Mouse (Mus musculus) MEL (cell line): ENCODE data around the gene Ppdpf. TPM values are rescaled to one million over a fixed set of nuclear protein-coding genes. Genes with fewer than 3 reads are reported as not detected.

ENCODE experiments used
- DNase-seq: peaks from one replicate; pipeline ENCODE4 v3.0.0; 2011; ENCODE audit warnings: low read depth, low spot score
- H3K27ac ChIP-seq: 2 replicates; pipeline ENCODE4 v1.5.1; 2012; ENCODE audit warnings: low read depth, mild to moderate bottlenecking, control low read depth, low read length, moderate library complexity; ENCODE audit not compliant: control insufficient read depth
- H3K27me3 ChIP-seq, 2 experiments: fragments of 150-350 bp in 1 of 2; sonication (generic) in 1 of 2; 2 replicates each; pipeline ENCODE4 v1.6.1; 2012; ENCODE audit warnings: low read length in 2 of 2, mild to moderate bottlenecking in 2 of 2, improper control_type of control experiment in 1 of 2, moderate library complexity in 1 of 2; ENCODE audit not compliant: insufficient read depth in 2 of 2, control insufficient read depth in 1 of 2
- H3K36me3 ChIP-seq, 2 experiments: 2 replicates each; pipeline ENCODE4 v1.6.1; 2012 to 2014; ENCODE audit warnings: low read length in 2 of 2, improper control_type of control experiment in 1 of 2, inconsistent platforms in 1 of 2, mild to moderate bottlenecking in 1 of 2; ENCODE audit not compliant: insufficient read depth in 2 of 2, control insufficient read depth in 1 of 2
- H3K4me1 ChIP-seq, 2 experiments: fragments of 150-350 bp in 1 of 2; sonication (generic) in 1 of 2; 2 replicates each; pipeline ENCODE4 v1.6.1; 2012; ENCODE audit warnings: low read length in 2 of 2, improper control_type of control experiment in 1 of 2, mild to moderate bottlenecking in 1 of 2; ENCODE audit not compliant: insufficient read depth in 2 of 2, control insufficient read depth in 1 of 2
- H3K4me3 ChIP-seq, 2 experiments: fragments of 150-350 bp in 1 of 2; sonication (generic) in 1 of 2; 2 replicates each; pipeline ENCODE4 v1.5.1; 2012; ENCODE audit warnings: low read depth in 2 of 2, low read length in 2 of 2, mild to moderate bottlenecking in 2 of 2, moderate library complexity in 2 of 2, control low read depth in 1 of 2, improper control_type of control experiment in 1 of 2; ENCODE audit not compliant: control insufficient read depth in 1 of 2, insufficient read depth in 1 of 2
- H3K79me2 ChIP-seq: 2 replicates; pipeline ENCODE4 v1.6.1; 2012; ENCODE audit warnings: mild to moderate bottlenecking, low read length, moderate library complexity; ENCODE audit not compliant: control insufficient read depth, poor library complexity, insufficient read depth
- H3K9ac ChIP-seq: 2 replicates; pipeline ENCODE4 v1.6.1; 2012; ENCODE audit warnings: low read depth, mild to moderate bottlenecking, control low read depth, low read length, moderate library complexity; ENCODE audit not compliant: control insufficient read depth, poor library complexity, severe bottlenecking
- H3K9me3 ChIP-seq: fragments of 150-350 bp; sonication (generic); replicated peaks from 2 replicates; pipeline ENCODE4 v1.6.1; 2012; ENCODE audit warnings: mild to moderate bottlenecking, low read length, improper control_type of control experiment, moderate library complexity; ENCODE audit not compliant: insufficient read depth
- BHLHE40 ChIP-seq: IDR thresholded peaks from 2 replicates; pipeline ENCODE4 v1.6.1; 2012; ENCODE audit warnings: low read depth, mild to moderate bottlenecking, inconsistent platforms, low read length, improper control_type of control experiment, borderline replicate concordance
- CHD1 ChIP-seq: IDR thresholded peaks from 2 replicates; pipeline ENCODE4 v1.6.1; 2012; ENCODE audit warnings: low read depth, mild to moderate bottlenecking, inconsistent platforms, low read length, improper control_type of control experiment
- CTCF ChIP-seq, 3 experiments: IDR thresholded peaks in 2 of 3; conservative IDR thresholded peaks in 1 of 3; 2 replicates each; pipeline ENCODE4 v1.5.1; 2011 to 2012; ENCODE audit warnings: low read length in 3 of 3, low read depth in 2 of 3, mild to moderate bottlenecking in 2 of 3, improper control_type of control experiment in 1 of 3, inconsistent platforms in 1 of 3, mixed read lengths in 1 of 3, moderate library complexity in 1 of 3; ENCODE audit not compliant: control insufficient read depth in 1 of 3, insufficient read depth in 1 of 3, poor library complexity in 1 of 3, severe bottlenecking in 1 of 3
- ELF1 ChIP-seq: IDR thresholded peaks from 2 replicates; pipeline ENCODE4 v1.6.1; 2014; ENCODE audit warnings: low read depth, mild to moderate bottlenecking, inconsistent platforms, low read length, improper control_type of control experiment, moderate library complexity
- EP300 ChIP-seq, 2 experiments: IDR thresholded peaks; 2 replicates each; pipeline ENCODE4 v1.6.1; 2011; ENCODE audit warnings: improper control_type of control experiment in 2 of 2, low read length in 2 of 2, low read depth in 1 of 2, mild to moderate bottlenecking in 1 of 2
- ETS1 ChIP-seq: IDR thresholded peaks from 2 replicates; pipeline ENCODE4 v1.6.1; 2012; ENCODE audit warnings: low read depth, mild to moderate bottlenecking, inconsistent platforms, low read length, improper control_type of control experiment, moderate library complexity
- GABPA ChIP-seq: IDR thresholded peaks from 2 replicates; pipeline ENCODE4 v1.6.1; 2012; ENCODE audit warnings: low read depth, mild to moderate bottlenecking, inconsistent platforms, low read length, improper control_type of control experiment, moderate library complexity
- GATA1 ChIP-seq: IDR thresholded peaks from 2 replicates; pipeline ENCODE4 v1.6.1; 2011; ENCODE audit warnings: low read depth, low read length, improper control_type of control experiment
- HCFC1 ChIP-seq: IDR thresholded peaks from 2 replicates; pipeline ENCODE4 v1.6.1; 2012; ENCODE audit warnings: low read depth, mild to moderate bottlenecking, inconsistent platforms, low read length, improper control_type of control experiment, moderate library complexity
- JUND ChIP-seq: IDR thresholded peaks from 2 replicates; pipeline ENCODE4 v1.6.1; 2011; ENCODE audit warnings: low read depth, mild to moderate bottlenecking, improper control_type of control experiment, low read length
- KAT2A ChIP-seq: conservative IDR thresholded peaks from 2 replicates; pipeline ENCODE4 v1.6.1; 2012; ENCODE audit warnings: low read depth, low read length, improper control_type of control experiment, inconsistent platforms
- MAFK ChIP-seq: IDR thresholded peaks from 2 replicates; pipeline ENCODE4 v1.6.1; 2011; ENCODE audit warnings: low read depth, mild to moderate bottlenecking, low read length, improper control_type of control experiment, borderline replicate concordance
- MXI1 ChIP-seq: IDR thresholded peaks from 2 replicates; pipeline ENCODE4 v1.6.1; 2011; ENCODE audit warnings: mild to moderate bottlenecking, low read depth, low read length, improper control_type of control experiment
- MYB ChIP-seq: IDR thresholded peaks from 2 replicates; pipeline ENCODE4 v1.6.1; 2011; ENCODE audit warnings: mild to moderate bottlenecking, low read depth, low read length, improper control_type of control experiment
- MYC ChIP-seq: IDR thresholded peaks from 2 replicates; pipeline ENCODE4 v1.6.1; 2011; ENCODE audit warnings: low read depth, mild to moderate bottlenecking, low read length, improper control_type of control experiment, moderate library complexity
- NELFE ChIP-seq: IDR thresholded peaks from 2 replicates; pipeline ENCODE4 v1.6.1; 2011; ENCODE audit warnings: low read depth, low read length, improper control_type of control experiment
- NRF1 ChIP-seq: IDR thresholded peaks from 2 replicates; pipeline ENCODE4 v1.6.1; 2014; ENCODE audit warnings: low read depth, mild to moderate bottlenecking, inconsistent platforms, low read length, improper control_type of control experiment, moderate library complexity; ENCODE audit not compliant: poor library complexity, insufficient read depth, severe bottlenecking
- POLR2AphosphoS5 ChIP-seq: IDR thresholded peaks from 2 replicates; pipeline ENCODE4 v1.6.1; 2012; ENCODE audit warnings: low read depth, borderline replicate concordance, mild to moderate bottlenecking, inconsistent platforms, low read length, moderate library complexity, mixed read lengths
- RCOR1 ChIP-seq: IDR thresholded peaks from 2 replicates; pipeline ENCODE4 v1.6.1; 2012; ENCODE audit warnings: low read depth, mild to moderate bottlenecking, inconsistent platforms, low read length, improper control_type of control experiment
- SIN3A ChIP-seq: IDR thresholded peaks from 2 replicates; pipeline ENCODE4 v1.6.1; 2012; ENCODE audit warnings: low read length, improper control_type of control experiment, inconsistent platforms
- SMC3 ChIP-seq: IDR thresholded peaks from 2 replicates; pipeline ENCODE4 v1.6.1; 2011; ENCODE audit warnings: low read depth, low read length, improper control_type of control experiment
- TAL1 ChIP-seq: IDR thresholded peaks from 2 replicates; pipeline ENCODE4 v1.6.1; 2012; ENCODE audit warnings: mild to moderate bottlenecking, inconsistent platforms, low read length, moderate library complexity, mixed read lengths
- TBP ChIP-seq: IDR thresholded peaks from 2 replicates; pipeline ENCODE4 v1.8.0; 2011; ENCODE audit warnings: low read depth, low read length, improper control_type of control experiment
- USF2 ChIP-seq, 2 experiments: IDR thresholded peaks; 2 replicates each; pipeline ENCODE4 v1.6.1; 2011 to 2012; ENCODE audit warnings: improper control_type of control experiment in 2 of 2, low read length in 2 of 2, borderline replicate concordance in 1 of 2, inconsistent platforms in 1 of 2, low read depth in 1 of 2, mild to moderate bottlenecking in 1 of 2; ENCODE audit not compliant: insufficient read depth in 1 of 2
- ZKSCAN1 ChIP-seq: IDR thresholded peaks from 2 replicates; pipeline ENCODE4 v1.6.1; 2012; ENCODE audit warnings: low read depth, mild to moderate bottlenecking, inconsistent platforms, low read length, improper control_type of control experiment, moderate library complexity
- ZNF384 ChIP-seq: IDR thresholded peaks from 2 replicates; pipeline ENCODE4 v1.6.1; 2012; ENCODE audit warnings: low read depth, mild to moderate bottlenecking, inconsistent platforms, low read length, improper control_type of control experiment
- polyA plus RNA-seq, 2 experiments: library from polyadenylated mRNA; stranded (reverse) in 1 of 2; unstranded in 1 of 2; fragments of >175 nt in 1 of 2; fragments of >200 nt in 1 of 2; gene quantifications; 2 replicates each; pipeline versions ENCODE4 v1.2.1 to v1.2.4; 2012; ENCODE audit warnings: low replicate concordance in 2 of 2, low read depth in 1 of 2; ENCODE audit not compliant: insufficient read length in 2 of 2, insufficient read depth in 1 of 2, missing spikeins in 1 of 2
- total RNA-seq: library from RNA; depleted of rRNA; stranded (reverse); fragments of 300-350 nt; gene quantifications from 2 replicates; pipeline ENCODE4 v1.2.3, GENCODE M21; 2012

Ppdpf gene
- total and polyA plus RNA-seq, 3 experiments, result 20.2 to 73.4 TPM; not detected in 1

GRCm38 (mm10) chr2:181160821-181161220 is 26.2 kb upstream of the Ppdpf start:
- TF ChIP-seq ZNF384, result no peak
- no peak for TF ChIP-seq KAT2A
- TF ChIP-seq ZKSCAN1, result no peak
- TF ChIP-seq MXI1, result no peak
- no peak for TF ChIP-seq TBP
- no peak for TF ChIP-seq BHLHE40
- TF ChIP-seq JUND, result no peak
- TF ChIP-seq MAFK, result no peak
- TF ChIP-seq SMC3, result no peak
- no peak for TF ChIP-seq CHD1
- TF ChIP-seq USF2 (IDR thresholded peaks at IDR 0.05; ENCODE audit: borderline replicate concordance in 1 of 2, insufficient read depth in 1 of 2, low read depth in 1 of 2, low read length in 2 of 2), result no peak
- TF ChIP-seq MYC, result no peak
- no peak for TF ChIP-seq HCFC1
- no peak for TF ChIP-seq TAL1
- TF ChIP-seq RCOR1, result no peak
- Histone ChIP-seq H3K79me2 (no peaks in the 10 kb centered on the region), H3K4me1 (peaks cover under 1 to 4% of the 10 kb centered on the region in 2 experiments; a peak in 2 of 4 replicates), H3K4me3 (no peak overlapping the region), H3K27ac (no peak overlapping the region), H3K36me3 (no peaks in the 10 kb centered on the region), H3K27me3 (peaks cover 0 to 2% of the 10 kb centered on the region in 2 experiments; a peak in 1 of 4 replicates), H3K9ac (no peak overlapping the region), H3K9me3 (no peaks in the 10 kb centered on the region)
- DNase-seq, result no peak

DNA sequence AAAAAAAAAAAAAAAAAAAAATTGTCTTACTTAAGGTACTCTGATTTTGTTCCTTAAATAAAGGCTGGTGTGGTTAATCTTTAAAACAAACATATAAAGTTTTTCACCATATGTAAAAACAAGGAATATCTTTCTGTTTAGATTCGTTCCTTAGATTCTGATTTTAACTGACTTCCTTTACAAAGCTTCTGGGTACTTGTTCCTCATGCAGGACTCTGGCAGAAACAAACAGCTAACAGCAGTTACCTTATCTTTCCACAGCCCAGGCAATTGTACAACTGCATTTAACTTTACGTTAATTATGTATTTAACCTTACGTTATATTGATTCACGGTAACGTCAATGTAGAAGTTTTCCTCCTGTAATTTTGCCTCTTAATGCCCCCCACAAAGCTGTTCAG is 20.6 kb upstream of the Ppdpf start:
- Histone ChIP-seq H3K4me3 (peak overlapping the region; percentile 17; a peak in 1 of 4 replicates), H3K9ac (peak overlapping the region; percentile 42), H3K4me1 (peaks cover 8 to 14% of the 10 kb centered on the region in 2 experiments), H3K36me3 (peaks cover 0 to 9% of the 10 kb centered on the region in 2 experiments; a peak in 2 of 4 replicates), H3K9me3 (no peaks in the 10 kb centered on the region), H3K79me2 (no peaks in the 10 kb centered on the region), H3K27ac (peak overlapping the region; percentile 57), H3K27me3 (peaks cover 0 to 2% of the 10 kb centered on the region in 2 experiments; a peak in 2 of 4 replicates)
- TF ChIP-seq ETS1, result peak; percentile 40; the same call in 1 of the 2 replicates
- TF ChIP-seq MYC, result no peak; the same call in 1 of the 2 replicates
- TF ChIP-seq USF2 (IDR thresholded peaks at IDR 0.05; ENCODE audit: borderline replicate concordance in 1 of 2, insufficient read depth in 1 of 2, low read depth in 1 of 2, low read length in 2 of 2), result no peak
- TF ChIP-seq BHLHE40, result 0 out of 2 replicates have a peak, but pooled peaks have one; percentile 7
- peak; percentile 75 for TF ChIP-seq ELF1
- peak; percentile 68 for TF ChIP-seq RCOR1
- TF ChIP-seq TBP, result peak; percentile 39; the same call in 1 of the 2 replicates
- TF ChIP-seq MYB, result peak; percentile 73
- TF ChIP-seq POLR2AphosphoS5, result no peak
- TF ChIP-seq GABPA, result no peak
- TF ChIP-seq EP300 (IDR thresholded peaks at IDR 0.05; ENCODE audit: low read depth in 1 of 2, low read length in 2 of 2), result peak; percentile 61 to 78
- TF ChIP-seq CTCF (IDR thresholded peaks at IDR 0.05 in 2 of 3, conservative IDR thresholded peaks at IDR 0.05 in 1 of 3; ENCODE audit: control insufficient read depth in 1 of 3, insufficient read depth in 1 of 3, low read depth in 2 of 3, low read length in 3 of 3, poor library complexity in 1 of 3, severe bottlenecking in 1 of 3), result no peak
- TF ChIP-seq CHD1, result no peak
- TF ChIP-seq JUND, result no peak
- TF ChIP-seq HCFC1, result 0 out of 2 replicates have a peak, but pooled peaks have one; percentile 19
- no peak for TF ChIP-seq KAT2A
- peak; percentile 32; the same call in 1 of the 2 replicates for TF ChIP-seq NELFE
- TF ChIP-seq NRF1, result no peak
- TF ChIP-seq SIN3A, result peak; percentile 53
- TF ChIP-seq GATA1, result peak; percentile 64
- DNase-seq, result peak; percentile 52
